Mouse (Mus musculus) thymus, postnatal 0 days (tissue): Measurements from ENCODE around the gene Stambpl1. TPM values are rescaled to one million over a fixed set of nuclear protein-coding genes. Genes with fewer than 3 reads are reported as not detected.
A peak's percentile ranks its signal among the peaks of the same experiment; 100 is the strongest.

Experiments used
- DNase-seq: peaks from one replicate; pipeline ENCODE4 v3.0.0-alpha.2; 2015; ENCODE audit warnings: low spot score
- polyA plus RNA-seq: library from polyadenylated mRNA; unstranded; fragments of >200 nt; fragmentation: Nextera tagmentation; extraction: Ambion mirVana; gene quantifications from 2 replicates; pipeline ENCODE4 v1.2.1, GENCODE M21; 2015

Gene Stambpl1
- 48.2 and 54.7 TPM in 2 replicates for polyA plus RNA-seq

GRCm38 (mm10) chr19:34192008-34192963 is at the start of gene Stambpl1:
Stambpl1 (plus strand) TSS chr19:34192229.
- DNase-seq = peak; percentile 88

- DNase-seq = no peak
Observed at GRCm38 (mm10) chr19:34148421-34148820, 43.6 kb upstream of the Stambpl1 start.

- DNase-seq = peak; percentile 81
Observed at GRCm38 (mm10) chr19:34151909-34152308, 40.1 kb upstream of the Stambpl1 start.

GRCm38 (mm10) chr19:34153263-34154144 is 38.5 kb upstream of the Stambpl1 start:
- DNase-seq = no peak

- peak; percentile 29 for DNase-seq
Observed at GRCm38 (mm10) chr19:34162693-34163092, 29.3 kb upstream of the Stambpl1 start.

GRCm38 (mm10) chr19:34165891-34166290 is 26.1 kb upstream of the Stambpl1 start, which contains the start of gene Ankrd22:
Ankrd22 (minus strand) TSS chr19:34166053.
- DNase-seq = no peak

- no peak for DNase-seq
Observed at GRCm38 (mm10) chr19:34166386-34166785, 25.6 kb upstream of the Stambpl1 start.

- peak; percentile 63 for DNase-seq
Observed at GRCm38 (mm10) chr19:34167896-34168661, 23.9 kb upstream of the Stambpl1 start.

- no peak for DNase-seq
Observed at GRCm38 (mm10) chr19:34169121-34169520, 22.9 kb upstream of the Stambpl1 start.

- DNase-seq = no peak
Observed at GRCm38 (mm10) chr19:34171167-34171566, 20.9 kb upstream of the Stambpl1 start.

GRCm38 (mm10) chr19:34174004-34174403 is 18.0 kb upstream of the Stambpl1 start:
- no peak for DNase-seq

GRCm38 (mm10) chr19:34179136-34179535 is 12.9 kb upstream of the Stambpl1 start:
- no peak for DNase-seq

GRCm38 (mm10) chr19:34180316-34180715 is 11.7 kb upstream of the Stambpl1 start:
- peak; percentile 29 for DNase-seq

- peak; percentile 61 for DNase-seq
Observed at GRCm38 (mm10) chr19:34181234-34181633, 10.8 kb upstream of the Stambpl1 start.

GRCm38 (mm10) chr19:34182490-34182889 is 9.5 kb upstream of the Stambpl1 start:
- DNase-seq = no peak

GRCm38 (mm10) chr19:34186845-34187244 is 5.2 kb upstream of the Stambpl1 start:
- DNase-seq = peak; percentile 54

- no peak for DNase-seq
Observed at GRCm38 (mm10) chr19:34191645-34192007, 403 bp upstream of the Stambpl1 start.

- DNase-seq = peak; percentile 46
Observed at GRCm38 (mm10) chr19:34193149-34193548, 1.1 kb downstream of the Stambpl1 start.

GRCm38 (mm10) chr19:34193683-34194082 is 1.7 kb downstream of the Stambpl1 start:
- DNase-seq = no peak

GRCm38 (mm10) chr19:34194132-34194745 is 2.2 kb downstream of the Stambpl1 start:
- no peak for DNase-seq
